Mouse (Mus musculus) CD8-positive naive resting alpha-beta T cell, adult 2 months (primary cell): Measurements from ENCODE around the gene Vash1.

Source experiments
- DNase-seq, 2 experiments: peaks; one replicate each; pipeline ENCODE4 v3.0.0; 2022; ENCODE audit warnings: low read depth in 2 of 2, low spot score in 2 of 2

Vash1 gene

GRCm38 (mm10) chr12:86678591-86679545, at the start of gene Vash1:
TSS of gene Vash1 (plus strand) at chr12:86678700.
- no peak for DNase-seq

DNA sequence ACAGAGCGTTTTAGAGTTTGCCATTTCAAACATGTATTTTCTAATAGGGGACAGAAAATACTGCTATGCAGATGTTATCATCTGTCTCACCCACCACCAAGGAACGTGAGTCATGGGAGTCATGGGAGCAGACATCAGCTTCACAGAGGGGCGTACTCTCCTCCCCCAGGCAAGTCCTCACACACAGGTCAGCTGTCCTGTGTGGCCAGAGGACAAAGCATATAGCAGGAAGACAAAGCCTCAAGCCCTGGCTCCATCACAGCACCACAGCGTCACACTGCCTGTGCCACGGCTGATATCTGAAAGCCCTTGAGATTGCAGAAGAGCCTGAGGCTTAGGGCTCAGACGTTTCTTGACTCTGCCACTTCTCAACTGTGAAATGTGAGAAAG, 49.7 kb upstream of the Vash1 start:
- DNase-seq, result no peak

DNA sequence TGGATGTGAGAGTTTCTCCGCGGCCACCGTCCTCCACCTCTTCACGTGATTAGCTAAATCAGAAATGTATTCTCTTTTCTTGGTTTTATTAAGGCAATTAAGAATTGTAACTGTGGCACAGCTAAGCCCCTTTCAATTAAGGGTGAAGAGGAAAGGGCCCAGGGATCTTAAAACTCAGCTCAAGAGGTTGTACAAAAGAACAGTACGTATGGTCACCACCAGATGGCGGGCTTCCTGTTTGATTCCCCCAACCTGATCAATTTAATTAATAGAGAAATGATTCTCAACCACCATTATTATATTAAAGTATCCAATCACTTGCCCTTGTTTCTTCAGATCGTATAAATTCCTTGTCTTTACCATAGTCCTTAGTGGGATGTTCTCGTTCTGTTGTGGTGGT, 36.7 kb upstream of the Vash1 start:
- DNase-seq, result peak in 1 of 2 experiments; percentile 1

DNA sequence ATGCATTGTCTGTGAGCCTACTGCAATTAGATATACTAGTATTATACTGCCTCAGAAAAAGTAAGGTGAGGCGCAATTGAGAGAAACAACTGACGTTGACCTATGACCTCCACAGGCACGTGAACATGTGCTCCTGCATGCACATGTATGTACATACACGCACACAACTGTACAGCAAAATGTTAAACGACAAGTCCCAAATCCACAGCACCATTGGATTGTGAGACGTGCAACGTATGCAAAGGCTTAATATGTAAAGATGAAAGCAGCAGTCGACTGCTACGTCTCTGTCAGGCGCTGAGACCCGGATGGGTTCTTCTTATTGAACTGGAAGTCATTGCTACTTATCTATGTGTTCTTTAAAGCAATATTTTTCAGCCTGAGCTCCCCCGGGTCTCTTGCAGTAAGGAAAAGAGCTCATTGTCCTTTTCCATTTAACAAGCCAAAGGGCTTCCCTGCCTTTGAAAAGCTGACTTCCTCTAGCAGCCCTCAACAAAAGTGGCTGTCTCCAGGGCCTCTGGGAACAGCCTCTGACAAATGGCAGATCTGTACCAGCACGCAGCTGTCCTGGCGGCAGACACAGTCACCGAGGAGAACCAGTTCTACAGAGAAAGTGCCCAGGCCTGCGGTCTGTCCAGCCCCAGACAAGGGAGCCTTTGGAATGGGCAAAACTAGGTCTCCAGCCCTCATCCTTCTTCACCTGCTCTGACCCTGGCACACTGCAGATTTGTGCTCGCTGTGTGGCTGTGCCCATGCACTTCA, 33.8 kb upstream of the Vash1 start:
- no peak for DNase-seq

GRCm38 (mm10) chr12:86645494-86645893, 33.0 kb upstream of the Vash1 start:
- DNase-seq, result no peak

DNA sequence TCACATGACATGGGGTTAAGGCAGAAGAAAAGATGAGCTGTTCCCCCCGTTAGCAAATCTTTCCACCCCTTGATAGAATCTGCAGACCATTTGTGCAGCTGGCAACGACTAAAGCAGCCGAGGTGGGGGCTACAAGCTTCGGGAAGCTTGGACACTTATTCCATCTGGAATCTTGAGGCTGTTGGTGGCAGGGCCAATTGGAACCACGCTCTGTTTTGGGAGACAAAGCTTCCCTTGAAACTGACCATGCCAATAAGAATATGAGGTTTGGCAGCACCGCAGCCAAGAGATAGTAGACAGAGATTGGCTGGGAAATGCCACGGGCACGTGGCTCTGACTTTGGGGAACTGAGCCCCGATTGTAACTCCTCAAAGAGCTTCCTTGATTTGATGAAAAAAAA, 31.7 kb upstream of the Vash1 start:
- DNase-seq, result no peak

GRCm38 (mm10) chr12:86647279-86647678, 31.2 kb upstream of the Vash1 start:
- DNase-seq, result no peak

DNA sequence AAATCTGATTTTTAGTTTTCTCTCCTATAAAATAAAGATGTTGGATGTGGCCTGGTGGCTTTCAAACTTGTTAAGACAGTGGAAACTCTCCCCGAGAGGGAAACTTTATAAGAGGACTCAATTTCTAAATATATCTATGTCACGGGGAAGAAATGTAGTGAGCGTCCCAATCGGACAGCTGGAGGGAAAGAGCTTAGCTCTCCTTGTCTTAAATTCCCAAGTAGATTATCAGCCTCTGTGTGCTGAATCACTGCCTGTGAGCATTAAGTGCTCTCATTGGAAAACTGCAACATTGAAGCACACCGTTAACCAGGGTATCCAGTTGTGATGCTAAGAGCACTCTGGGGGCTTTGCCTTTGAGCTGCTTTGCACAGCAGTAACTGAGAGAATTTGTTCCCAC, 30.8 kb upstream of the Vash1 start:
- no peak for DNase-seq

- no peak for DNase-seq
Measured at GRCm38 (mm10) chr12:86648489-86648888, 30.0 kb upstream of the Vash1 start.

DNA sequence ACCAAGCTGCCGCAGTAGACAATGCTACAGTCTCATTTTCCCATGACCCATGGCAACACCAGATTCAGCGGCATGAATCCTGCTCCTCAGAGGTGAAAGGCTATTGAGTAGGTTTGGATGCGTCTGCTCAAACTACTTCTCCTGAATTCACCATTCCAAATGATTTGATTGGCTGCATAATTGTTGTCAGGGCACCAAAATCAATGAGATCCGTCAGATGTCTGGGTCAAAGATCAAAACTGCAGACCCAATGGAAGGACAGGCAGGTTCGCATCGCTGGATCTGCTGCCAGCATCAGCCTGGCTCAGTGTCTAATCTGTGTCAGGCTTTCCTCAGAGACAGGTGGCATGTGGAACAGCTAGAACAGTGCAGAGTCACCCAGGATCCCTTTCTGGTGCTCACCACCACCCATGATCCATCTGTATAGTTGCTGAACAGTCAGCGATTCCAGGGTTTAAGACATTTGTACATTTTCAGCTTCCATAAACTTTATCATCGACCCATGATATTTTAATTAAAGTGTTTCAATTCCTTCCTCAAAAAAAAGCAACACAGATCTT, 27.1 kb upstream of the Vash1 start:
- DNase-seq, result no peak

DNA sequence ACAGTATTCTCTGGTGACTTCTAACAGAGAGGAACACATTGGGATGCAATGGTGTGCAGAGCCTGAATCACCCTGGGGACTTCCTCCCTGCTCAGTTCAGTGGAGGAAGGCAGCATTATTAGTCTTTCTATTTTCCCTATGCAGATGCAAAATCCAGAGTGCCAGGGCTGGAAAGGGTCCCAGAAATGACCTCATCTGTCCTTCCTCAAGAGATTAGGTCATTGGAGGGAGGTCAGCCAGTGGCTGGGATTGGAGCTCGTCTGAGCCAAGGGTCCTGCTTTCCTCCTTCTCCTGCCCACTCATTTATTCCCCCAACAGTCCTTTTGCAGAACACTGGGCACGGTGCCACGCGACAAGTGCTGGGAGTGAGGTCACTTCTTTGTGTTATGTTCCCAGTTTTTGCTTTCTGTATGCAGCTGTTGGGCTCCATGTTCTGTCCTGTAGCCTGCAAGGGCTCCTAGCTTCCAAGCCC, 25.9 kb upstream of the Vash1 start:
- DNase-seq, result no peak

- no peak for DNase-seq
Measured at GRCm38 (mm10) chr12:86659447-86659968, 19.0 kb upstream of the Vash1 start.

DNA sequence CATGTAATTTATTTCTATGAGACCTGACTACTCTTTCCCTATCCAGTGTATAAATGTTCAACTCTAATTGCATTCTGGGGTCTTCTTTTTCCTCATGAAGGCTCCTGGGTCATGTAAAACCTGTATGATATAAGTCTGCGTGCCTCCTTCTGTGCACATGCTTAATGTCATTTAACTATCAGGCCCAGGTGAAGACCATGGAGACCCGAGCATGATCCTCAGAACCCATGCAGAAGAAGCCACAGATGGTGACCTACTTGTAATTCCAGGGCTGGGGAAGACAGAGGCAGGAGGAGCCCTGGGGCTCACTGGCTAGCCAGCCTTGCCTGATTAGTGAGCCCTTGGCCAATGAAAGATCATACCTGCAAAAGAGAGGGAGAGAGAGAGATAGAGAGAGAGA, 18.0 kb upstream of the Vash1 start:
- DNase-seq, result no peak

DNA sequence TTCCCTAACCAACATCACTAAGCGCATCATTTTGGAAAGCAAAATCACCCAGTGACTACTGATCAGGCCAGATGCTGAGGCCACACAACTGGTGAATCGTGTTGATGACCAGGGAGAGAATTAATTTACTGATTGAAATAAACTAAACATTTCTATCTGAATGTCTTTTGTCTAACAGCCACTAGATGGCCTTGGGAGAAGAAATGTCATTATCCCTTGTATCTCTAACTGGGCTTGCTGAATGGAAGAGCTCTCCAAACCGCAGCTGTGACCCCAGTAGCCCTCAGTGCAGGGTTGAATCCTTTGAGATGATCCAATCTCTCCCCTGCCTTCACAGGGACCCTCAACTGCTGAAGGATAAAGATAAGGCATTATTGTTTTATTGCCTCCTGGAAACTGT, 12.8 kb upstream of the Vash1 start:
- DNase-seq, result no peak

GRCm38 (mm10) chr12:86668404-86668803, 10.1 kb upstream of the Vash1 start:
- no peak for DNase-seq

GRCm38 (mm10) chr12:86672105-86672504, 6.4 kb upstream of the Vash1 start:
- no peak for DNase-seq

DNA sequence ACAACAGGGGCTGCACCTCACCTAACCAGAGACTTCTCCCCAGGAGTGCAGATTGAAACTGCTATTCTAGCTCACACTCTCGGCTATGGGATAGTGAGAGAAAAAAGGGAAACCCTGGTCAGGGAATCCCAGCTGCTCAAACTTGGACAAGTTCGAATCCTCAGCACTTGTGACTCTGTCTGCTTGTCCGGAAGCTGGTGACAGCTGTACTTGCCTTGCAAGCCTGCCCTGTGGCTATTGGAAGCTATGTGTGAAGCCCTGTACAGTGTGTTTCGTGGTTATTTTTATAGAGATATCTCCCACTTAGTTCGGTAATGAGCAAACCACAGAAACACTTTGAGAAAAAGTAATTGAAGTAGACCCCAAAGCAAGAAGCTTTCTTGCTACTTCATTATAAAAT, 6.0 kb upstream of the Vash1 start:
- no peak for DNase-seq

GRCm38 (mm10) chr12:86679546-86679930, 1.0 kb downstream of the Vash1 start:
- no peak for DNase-seq

GRCm38 (mm10) chr12:86679991-86680491, 1.5 kb downstream of the Vash1 start:
- DNase-seq, result no peak

GRCm38 (mm10) chr12:86680591-86681193, 2.2 kb downstream of the Vash1 start:
- no peak for DNase-seq

- no peak for DNase-seq
Measured at GRCm38 (mm10) chr12:86681626-86682025, 3.1 kb downstream of the Vash1 start.
